Mouse (Mus musculus) gastrocnemius, adult 2 months (tissue): Measurements from ENCODE around the gene Pitpnm2. TPM values are rescaled to one million over a fixed set of nuclear protein-coding genes. Genes with fewer than 3 reads are reported as not detected.
A peak's percentile ranks its signal among the peaks of the same experiment; 100 is the strongest.

Experiments
- DNase-seq: peaks from one replicate; pipeline ENCODE4 v3.0.0; 2022
- H3K27ac ChIP-seq: fragments of 200-600 bp; 2 replicates; pipeline ENCODE4 v1.8.1; 2022; ENCODE audit warnings: mild to moderate bottlenecking
- H3K4me3 ChIP-seq: fragments of 200-600 bp; 2 replicates; pipeline ENCODE4 v1.8.1; 2022; ENCODE audit warnings: mild to moderate bottlenecking, moderate library complexity
- CTCF ChIP-seq: fragments of 200-600 bp; IDR thresholded peaks from 2 replicates; pipeline ENCODE4 v1.8.1; 2022; ENCODE audit warnings: antibody characterized with exemption, mild to moderate bottlenecking, moderate library complexity
- intact Hi-C: fragments of 180-260 bp; cut with DNase I; formaldehyde crosslinking; loops from one replicate; pipeline ENCODE4 v1.15.1; 2025
- total RNA-seq, 2 experiments: library from RNA; stranded (reverse); gene quantifications; 2 replicates each; pipeline ENCODE4 v1.2.3; 2021

Gene Pitpnm2
- total RNA-seq, 2 experiments from 2014 or later: 18.1 to 28.4 TPM

GRCm38 (mm10) chr5:124215647-124216046 is 33.9 kb downstream of the Pitpnm2 start:
- intact Hi-C loops: no loop called here
- no peak overlapping the region for H3K4me3 ChIP-seq
- TF ChIP-seq CTCF: no peak
- H3K27ac ChIP-seq: peak overlapping the region; percentile 85
- no peak for DNase-seq

DNA sequence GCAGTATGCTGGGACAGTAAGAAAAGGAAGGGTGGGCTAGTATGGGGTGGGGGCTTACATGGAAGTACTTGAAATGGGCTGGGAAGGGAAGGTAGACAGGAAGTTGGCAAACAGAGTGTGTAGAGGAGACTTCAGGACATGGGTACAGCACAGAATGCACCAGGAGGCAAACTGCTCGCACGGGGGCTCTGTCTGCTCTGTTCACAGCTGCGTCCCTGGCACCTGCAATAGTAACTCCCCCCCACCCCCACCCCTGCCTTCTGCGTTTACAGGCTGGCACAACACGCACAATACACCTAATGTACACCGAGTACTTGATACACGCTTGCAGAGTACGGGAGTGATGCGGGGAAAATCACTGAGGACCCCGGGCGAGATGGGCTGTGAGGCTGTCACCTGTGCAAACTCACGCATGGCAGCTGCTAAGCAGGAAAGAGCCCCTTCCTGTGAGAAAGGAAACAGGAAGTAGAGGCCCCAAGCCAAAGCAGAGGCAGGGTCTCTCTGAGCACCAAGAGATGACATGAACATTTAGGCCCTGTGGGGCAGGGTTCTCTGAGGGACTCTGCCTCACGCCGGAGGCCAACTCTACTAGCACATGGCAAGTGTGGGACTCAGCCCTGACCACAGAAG is 34.9 kb downstream of the Pitpnm2 start:
- peak overlapping the region; percentile 85 for H3K27ac ChIP-seq
- intact Hi-C loops: no loop called here
- TF ChIP-seq CTCF: no peak
- H3K4me3 ChIP-seq: no peak overlapping the region
- DNase-seq: no peak

DNA sequence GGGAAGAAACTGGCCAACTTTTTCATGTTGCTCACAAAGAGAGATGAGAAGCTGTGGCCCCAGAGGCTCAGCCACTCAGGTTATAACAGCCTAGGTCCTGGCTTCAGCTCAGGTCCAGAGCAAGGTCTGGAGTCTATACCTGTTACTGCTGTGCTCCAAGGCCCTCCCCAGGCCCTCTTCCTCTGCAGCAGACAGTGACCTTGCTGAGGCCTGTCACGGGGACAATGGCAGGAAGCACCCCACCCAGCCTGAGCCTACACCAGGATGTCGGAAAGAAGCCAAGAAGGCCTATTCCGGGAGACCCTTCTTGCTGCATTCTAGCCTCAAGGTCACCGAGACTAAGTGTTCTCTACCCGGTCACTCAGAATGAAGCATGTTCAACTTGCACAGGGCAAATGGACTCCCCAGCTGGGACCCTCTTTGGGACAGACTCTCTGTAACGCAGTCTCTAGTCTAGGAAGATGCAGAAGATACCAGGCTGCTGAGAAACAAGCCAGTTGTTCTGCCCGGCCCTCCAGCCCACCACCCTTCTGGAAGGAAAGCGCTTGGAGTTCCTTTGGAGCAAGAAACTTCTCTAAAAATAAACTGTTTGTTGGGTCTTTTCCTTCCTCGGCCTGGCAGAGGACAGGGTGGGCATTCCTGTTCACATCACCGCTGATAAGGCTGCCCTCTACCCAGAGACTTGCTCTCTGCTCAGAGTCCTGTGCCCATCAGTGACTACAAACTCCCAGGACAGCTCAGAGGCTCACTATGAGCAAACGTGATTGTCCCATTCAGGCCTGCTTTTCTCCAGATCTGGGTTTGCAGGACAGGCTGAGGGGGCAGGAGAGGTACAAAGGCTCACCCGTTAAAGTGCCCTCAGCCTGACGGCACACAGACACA is 35.7 kb downstream of the Pitpnm2 start:
- Histone ChIP-seq H3K27ac (peak overlapping the region; percentile 85), H3K4me3 (peak overlapping the region; percentile 29; the same call in 1 of the 2 replicates)
- no peak for TF ChIP-seq CTCF
- peak; percentile 51 for DNase-seq
- intact Hi-C loops: no loop called here

DNA sequence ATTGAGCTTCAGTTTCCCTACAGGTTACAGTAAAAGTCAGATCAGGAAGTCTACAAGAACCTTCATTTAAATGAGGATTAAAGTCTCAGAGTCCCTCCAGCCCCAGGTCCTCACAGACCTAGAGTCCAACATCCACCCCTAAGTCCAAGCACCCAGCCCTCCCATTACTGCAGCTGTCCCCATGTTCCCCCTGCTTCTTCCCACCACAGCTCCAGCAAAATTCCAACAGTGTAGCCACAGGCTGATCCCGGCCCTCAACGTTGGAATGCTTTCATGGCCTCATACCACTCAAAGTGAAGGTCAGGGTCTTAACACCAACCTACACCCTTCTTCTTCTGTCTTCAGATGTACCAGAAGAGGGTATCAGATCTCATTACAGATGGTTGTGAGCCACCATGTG is 37.9 kb downstream of the Pitpnm2 start:
- peak overlapping the region; percentile 88 for H3K27ac ChIP-seq
- intact Hi-C loops: loop anchor here (2.0 kb wide), 1 partner anchor 43 kb away; no protein-coding TSS in a partner anchor
- no peak for TF ChIP-seq CTCF

GRCm38 (mm10) chr5:124211234-124211633 is 38.3 kb downstream of the Pitpnm2 start:
- DNase-seq: peak; percentile 91
- peak overlapping the region; percentile 88 for H3K27ac ChIP-seq
- peak overlapping the region; percentile 46 for H3K4me3 ChIP-seq
- intact Hi-C loops: loop anchor here (2.0 kb wide), 1 partner anchor 42 kb away; no protein-coding TSS in a partner anchor
- no peak for TF ChIP-seq CTCF

More for the DNA sequence above, 37.9 kb downstream of the Pitpnm2 start:
- DNase-seq: no peak
- peak overlapping the region; percentile 46 for H3K4me3 ChIP-seq

DNA sequence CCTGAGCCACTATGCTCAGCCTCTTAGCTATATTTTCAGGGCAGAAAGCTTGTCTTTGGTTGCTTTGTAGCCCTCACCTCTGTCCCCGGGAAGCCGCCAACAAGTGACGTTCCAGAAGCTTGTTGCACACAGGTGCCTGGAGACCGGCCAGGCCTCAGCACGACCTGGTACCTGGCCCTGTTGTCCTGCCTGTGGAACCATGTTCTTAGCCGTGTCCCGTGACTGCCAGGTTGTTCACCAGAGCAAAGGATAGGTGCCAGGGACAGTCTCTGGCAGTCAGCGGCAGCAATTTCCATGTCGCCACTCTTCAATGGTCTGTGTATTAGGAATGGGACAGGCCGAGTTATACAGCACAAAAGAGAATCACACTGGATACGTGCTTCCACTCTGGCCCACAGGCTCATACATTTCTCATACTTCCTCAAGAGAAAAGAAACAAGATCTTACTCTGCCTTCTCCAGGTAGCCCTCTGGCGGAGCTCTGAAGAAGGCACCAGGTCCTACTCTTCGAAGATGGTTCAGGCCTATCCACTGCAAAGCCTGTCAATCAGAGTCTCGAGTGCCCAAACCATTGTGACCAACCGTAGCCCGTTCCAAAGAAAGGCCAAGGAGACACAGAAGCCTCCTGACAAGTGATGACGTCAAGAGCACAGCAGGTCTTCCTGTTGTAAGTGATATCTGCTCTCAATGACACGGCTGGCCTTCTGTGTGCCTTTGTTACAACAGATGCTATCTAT is 39.1 kb downstream of the Pitpnm2 start:
- intact Hi-C loops: loop anchor here (2.0 kb wide), 1 partner anchor 42 kb away; no protein-coding TSS in a partner anchor
- Histone ChIP-seq H3K4me3 (no peak overlapping the region; the same call in 1 of the 2 replicates), H3K27ac (peak overlapping the region; percentile 88)
- no peak for TF ChIP-seq CTCF
- peak; percentile 51 for DNase-seq

DNA sequence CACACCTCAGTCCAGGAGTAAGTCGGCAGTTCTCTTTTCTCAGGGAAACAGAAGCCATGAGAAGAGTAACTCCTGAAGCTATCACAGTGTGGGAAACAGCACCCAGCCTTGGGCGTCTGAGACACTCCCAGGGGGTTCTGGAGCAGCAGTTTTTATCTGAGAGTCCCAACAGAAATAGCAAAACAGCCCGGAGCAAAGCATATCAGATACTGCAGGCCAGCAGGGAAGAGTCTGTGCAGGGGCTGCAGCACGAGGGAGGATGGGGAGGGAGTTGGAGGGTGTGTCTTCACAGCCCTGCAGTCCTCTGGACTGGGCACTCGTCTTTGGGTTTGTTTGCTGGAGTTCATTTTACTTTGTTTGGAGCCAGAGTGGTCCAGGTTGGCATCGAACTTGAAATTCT is 39.7 kb downstream of the Pitpnm2 start:
- TF ChIP-seq CTCF: no peak
- H3K4me3 ChIP-seq: no peak overlapping the region
- no peak for DNase-seq
- peak overlapping the region; percentile 88 for H3K27ac ChIP-seq
- intact Hi-C loops: loop anchor here (2.0 to 5.0 kb wide), 2 partner anchors 37 to 41 kb away; partner anchors contain the start of gene Pitpnm2

DNA sequence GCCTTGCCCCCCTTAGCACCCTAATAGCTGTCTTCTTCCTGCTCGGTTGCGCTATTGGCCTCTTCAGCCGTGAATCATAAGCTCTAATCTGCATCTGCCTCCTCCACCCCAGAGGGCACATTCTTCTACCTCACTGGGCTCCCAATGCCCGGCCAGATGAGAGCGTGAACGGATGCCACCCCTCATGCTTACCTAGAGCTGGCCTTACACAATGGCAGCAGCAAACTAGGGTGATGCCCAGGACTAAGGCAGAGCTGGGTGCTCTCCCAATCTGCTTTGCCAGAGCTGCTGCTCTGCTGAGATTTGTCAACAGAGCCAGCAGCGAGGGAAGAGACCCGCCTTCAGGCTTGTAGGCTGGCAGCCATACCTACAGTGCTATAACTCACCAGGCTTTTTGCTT is 41.5 kb downstream of the Pitpnm2 start:
- no peak for DNase-seq
- Histone ChIP-seq H3K27ac (peak overlapping the region; percentile 92), H3K4me3 (no peak overlapping the region)
- TF ChIP-seq CTCF: no peak
- intact Hi-C loops: loop anchor here (5.0 kb wide), 1 partner anchor 39 kb away; the partner anchor contains the start of gene Pitpnm2

DNA sequence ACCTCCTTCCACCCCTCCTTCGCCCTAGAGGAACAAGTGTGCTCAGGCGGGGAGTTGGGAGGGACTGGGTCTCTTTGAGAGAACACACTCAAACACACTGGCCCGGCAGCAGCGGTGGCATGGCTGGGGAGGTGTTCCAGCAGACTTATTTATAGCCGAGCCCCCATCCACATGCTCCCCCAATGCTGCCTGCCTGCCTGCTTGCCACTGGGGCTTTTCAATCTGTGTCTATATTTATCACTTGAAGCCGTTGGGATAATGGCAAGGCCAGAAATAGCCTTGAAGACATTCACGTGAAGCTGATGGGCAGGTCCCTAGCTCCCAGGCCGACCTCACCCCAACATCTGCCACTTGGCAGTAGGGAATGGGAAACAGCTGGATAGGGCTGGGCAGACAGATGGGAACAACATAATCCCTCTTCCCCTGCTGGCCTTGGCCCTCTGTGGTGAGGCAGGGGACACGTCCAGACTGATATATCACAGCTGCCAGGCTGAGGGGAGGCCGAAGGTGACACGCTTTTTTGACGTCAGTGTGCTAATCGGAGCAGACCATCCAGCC is 43.0 kb downstream of the Pitpnm2 start:
- 0 out of 2 replicates have a peak, but pooled peaks have one; percentile 1 for TF ChIP-seq CTCF
- DNase-seq: peak; percentile 85
- H3K27ac ChIP-seq: peak overlapping the region; percentile 92
- peak overlapping the region; percentile 53 for H3K4me3 ChIP-seq
- intact Hi-C loops: loop anchor here (5.0 kb wide), 1 partner anchor 41 kb away; the partner anchor contains the start of gene Pitpnm2

GRCm38 (mm10) chr5:124205809-124206380 is 43.7 kb downstream of the Pitpnm2 start:
- intact Hi-C loops: loop anchor here (5.0 kb wide), 1 partner anchor 41 kb away; the partner anchor contains the start of gene Pitpnm2
- peak overlapping the region; percentile 92 for H3K27ac ChIP-seq

GRCm38 (mm10) chr5:124205211-124205610 is 44.3 kb downstream of the Pitpnm2 start:
- no peak for DNase-seq
- peak overlapping the region; percentile 92 for H3K27ac ChIP-seq
- no peak overlapping the region for H3K4me3 ChIP-seq
- no peak for TF ChIP-seq CTCF
- intact Hi-C loops: loop anchor here (5.0 kb wide), 1 partner anchor 42 kb away; the partner anchor contains the start of gene Pitpnm2

More at GRCm38 (mm10) chr5:124205809-124206380, 43.7 kb downstream of the Pitpnm2 start:
- H3K4me3 ChIP-seq: peak overlapping the region; percentile 53
- peak; percentile 40 for DNase-seq
- no peak for TF ChIP-seq CTCF
